Mouse (Mus musculus): ENCODE results near the gene Bcl2l13.
"Not testable (repeated sequence)": the region's sequence is repeated elsewhere in the genome, so short reads cannot be mapped to it uniquely, and the experiment has no call there.

Bcl2l13 gene

DNA sequence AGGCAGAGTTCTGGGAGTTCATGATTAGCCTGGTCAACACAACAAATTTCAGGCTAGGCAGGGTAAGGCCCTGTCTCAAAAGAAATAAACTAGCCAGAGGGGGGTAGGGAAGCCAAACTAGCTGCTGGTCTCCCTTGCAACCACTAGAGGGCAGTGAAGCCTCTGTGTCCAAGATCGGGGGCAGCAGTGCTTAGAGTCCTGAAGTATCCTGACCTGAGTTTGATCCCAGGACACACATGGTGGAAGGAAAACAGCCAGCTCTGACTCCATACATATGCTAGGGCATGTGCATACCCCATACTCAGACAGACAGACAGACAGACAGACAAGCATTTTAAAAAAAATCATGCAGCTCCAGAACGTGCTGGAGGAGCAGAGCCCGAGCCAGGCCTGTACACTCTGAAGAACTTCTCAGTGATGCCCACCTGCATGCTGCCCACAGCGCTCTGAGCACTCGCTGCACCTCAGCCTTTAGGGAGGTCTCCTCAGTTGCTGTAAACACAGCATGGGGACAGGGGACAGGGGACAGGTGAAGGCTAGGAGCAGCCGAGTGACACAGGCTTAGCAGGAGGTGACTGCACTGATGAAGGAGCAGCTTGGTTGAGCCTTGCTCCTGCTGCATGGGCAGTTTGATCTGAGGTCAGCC lies 62.3 kb downstream of the Bcl2l13 start:
- in situ Hi-C loops (cut with MboI, MseI), result no loop called here

DNA sequence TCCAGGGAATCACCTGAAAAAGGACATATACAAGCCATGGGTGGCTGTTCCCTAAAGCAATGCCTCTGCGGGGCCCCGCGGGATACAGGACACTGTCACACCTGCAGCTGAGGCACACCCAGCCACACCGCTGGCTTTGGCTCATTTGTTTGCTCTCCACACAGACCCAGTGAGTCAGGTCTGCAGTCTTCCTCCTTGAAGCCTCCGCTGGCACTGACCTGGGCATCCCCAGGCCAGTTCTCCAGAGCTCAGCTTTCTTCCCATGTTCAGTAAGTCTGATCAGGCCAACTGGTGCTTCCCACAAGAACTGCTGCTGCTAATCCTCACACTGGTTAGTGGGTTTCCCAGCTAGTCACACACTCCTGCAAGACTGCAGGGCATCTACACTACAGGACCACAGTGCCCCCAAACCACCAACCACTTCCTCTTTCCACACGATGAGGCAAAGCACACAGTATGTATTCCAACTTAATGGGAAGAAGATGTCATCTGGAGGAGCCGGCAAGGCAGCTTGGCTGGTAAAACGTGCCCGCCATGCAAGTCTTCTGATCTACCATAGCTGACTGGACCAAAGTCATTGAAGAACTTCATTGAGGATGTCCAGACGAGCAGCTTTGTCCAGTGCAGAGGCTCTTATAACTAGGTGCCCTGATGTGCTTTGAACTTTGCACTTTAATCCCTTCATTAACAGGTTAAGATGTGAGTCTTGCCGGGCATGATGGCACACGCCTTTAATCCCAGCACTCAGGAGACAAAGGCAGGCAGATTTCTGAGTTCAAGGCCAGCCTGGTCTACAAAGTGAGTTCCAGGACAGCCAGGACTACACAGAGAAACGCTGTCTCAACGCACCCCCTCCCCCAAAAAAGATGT lies 66.0 kb downstream of the Bcl2l13 start:
- in situ Hi-C loops (cut with MboI, MseI), result no loop called here

DNA sequence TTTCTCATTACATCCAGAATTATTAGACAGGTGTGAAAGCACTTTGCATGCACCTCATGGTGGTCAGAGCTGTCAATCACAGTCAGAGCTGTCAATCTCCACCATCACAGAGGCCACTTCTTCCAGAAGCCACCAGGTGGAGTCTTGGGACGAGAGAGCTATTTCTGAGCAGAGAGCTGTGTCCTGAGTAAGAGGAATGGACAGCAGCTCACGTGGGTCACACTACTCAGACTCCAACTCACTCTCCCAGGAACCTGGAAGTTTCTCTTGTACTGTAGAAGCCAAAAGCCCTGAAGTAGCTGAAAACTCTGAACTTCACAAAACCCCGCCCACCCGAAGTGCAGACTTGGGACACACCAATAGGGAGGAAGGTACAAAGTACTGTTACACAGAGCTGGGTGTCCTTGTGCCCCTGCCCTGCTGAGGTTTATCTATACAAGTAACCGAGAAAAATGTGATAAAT lies 67.5 kb downstream of the Bcl2l13 start:
- in situ Hi-C loops (cut with MboI, MseI), result no loop called here

DNA sequence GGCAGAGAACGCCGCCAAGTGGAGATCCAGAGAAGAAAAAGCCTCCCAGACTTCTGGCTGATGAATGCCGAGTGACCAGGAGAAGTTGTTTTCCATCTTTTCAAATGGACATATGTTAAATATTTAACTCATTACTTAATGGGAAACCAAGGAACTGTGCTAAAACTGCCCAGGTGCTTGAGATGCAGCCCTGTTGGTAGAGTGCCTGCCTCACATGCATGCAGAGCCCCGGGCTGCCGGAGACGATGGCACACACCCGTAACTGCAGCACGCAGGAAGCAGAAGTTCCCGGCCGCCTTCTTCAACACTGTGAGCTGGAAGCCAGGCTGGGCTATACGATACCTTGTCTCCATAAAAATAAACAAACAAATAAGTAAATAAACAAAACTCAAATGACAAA lies 67.9 kb downstream of the Bcl2l13 start:
- in situ Hi-C loops (cut with MboI, MseI), result no loop called here

DNA sequence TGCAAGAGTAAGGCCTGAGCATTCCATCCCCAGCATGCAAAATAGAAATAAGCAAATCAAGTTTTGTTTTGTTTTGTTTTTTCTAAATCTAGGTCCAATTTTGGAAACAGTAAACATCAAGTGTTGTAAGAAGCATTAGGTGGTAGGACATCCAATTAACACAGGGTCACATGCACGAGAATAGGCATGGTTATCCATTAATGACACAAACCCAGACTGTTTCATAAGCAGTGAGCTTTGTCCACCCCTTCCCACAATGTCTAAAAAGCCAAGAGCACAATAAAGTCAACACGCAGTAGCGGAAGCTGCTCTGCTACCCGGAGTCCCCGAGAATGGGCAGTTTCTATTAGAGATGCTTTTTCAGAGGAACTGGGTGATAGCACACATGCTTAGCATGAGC lies 69.1 kb downstream of the Bcl2l13 start:
- in situ Hi-C loops (cut with MboI, MseI), result no loop called here

DNA sequence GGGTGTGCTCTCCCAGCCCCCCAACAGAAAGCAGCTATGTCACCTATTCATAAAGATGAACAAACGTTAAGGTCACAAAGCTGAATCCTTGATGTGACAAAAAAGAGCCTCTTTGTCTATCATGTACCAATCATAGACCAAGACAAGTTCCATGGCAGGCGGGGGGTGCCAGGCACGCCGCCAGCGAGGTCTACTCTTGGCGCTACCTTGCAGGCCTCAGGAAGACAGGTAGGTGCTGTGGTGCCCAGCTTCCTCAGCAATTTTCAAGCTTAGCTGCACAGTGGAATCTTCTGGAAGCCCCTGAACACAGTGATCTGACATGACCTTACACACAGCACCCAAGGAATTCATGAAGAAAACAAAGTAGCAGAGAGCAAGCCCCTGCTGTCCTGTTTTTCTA lies 70.5 kb downstream of the Bcl2l13 start:
- in situ Hi-C loops (cut with MboI, MseI), result no loop called here

DNA sequence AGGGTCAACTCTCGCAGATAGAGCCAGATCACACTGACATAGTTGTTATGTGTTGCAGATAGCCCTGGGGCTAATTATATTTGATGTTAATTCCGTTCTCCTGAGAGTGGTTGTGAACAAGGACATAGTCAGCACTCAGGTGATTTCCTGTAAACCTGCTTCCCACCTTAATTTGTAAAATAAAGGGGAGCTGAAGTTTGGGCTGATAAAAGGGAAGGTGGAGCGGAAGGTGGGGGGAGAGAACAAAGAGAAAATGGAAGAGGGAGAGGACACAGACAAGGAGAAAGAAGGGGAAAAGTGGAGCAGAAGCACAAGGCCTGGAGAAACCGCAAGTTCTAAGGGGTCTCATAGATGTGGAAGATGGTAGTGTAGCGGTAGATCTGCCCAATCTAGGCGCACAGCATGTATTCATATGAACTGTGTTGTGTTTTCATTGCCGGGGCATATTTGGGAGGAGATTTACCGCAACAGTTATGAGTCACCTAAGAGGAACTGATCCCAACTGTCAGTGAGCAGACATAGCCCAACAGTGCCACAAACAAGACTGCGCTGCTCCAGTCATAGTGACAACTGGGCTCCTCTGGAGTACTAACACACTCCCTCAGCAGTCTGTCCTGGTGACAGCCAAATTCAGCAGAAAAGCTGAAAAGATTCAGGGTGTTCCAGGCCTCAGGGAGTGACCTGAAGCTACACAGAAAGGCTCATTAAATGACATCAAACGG lies 72.0 kb downstream of the Bcl2l13 start:
- in situ Hi-C loops (cut with MboI, MseI), result not testable (repeated sequence)

DNA sequence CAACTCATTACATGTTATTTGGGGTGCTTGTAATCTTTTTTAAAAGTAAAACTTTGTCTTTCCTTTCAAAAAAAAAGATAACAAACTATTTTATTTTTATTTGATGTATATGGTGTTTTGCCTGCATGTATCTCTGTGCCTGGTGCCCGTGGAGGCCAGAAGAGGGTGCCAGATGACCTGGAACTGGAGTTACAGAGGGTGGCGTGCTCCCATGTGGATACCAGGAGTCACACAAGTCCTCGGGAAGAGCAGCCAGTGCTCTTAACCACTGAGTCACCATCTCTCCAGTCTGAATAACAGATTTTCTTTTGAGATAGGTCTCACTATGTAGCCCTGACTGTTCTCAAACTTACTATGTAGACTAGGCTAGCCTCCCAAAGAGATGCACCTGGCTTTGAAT lies 73.5 kb downstream of the Bcl2l13 start:
- in situ Hi-C loops (cut with MboI, MseI), result no loop called here

DNA sequence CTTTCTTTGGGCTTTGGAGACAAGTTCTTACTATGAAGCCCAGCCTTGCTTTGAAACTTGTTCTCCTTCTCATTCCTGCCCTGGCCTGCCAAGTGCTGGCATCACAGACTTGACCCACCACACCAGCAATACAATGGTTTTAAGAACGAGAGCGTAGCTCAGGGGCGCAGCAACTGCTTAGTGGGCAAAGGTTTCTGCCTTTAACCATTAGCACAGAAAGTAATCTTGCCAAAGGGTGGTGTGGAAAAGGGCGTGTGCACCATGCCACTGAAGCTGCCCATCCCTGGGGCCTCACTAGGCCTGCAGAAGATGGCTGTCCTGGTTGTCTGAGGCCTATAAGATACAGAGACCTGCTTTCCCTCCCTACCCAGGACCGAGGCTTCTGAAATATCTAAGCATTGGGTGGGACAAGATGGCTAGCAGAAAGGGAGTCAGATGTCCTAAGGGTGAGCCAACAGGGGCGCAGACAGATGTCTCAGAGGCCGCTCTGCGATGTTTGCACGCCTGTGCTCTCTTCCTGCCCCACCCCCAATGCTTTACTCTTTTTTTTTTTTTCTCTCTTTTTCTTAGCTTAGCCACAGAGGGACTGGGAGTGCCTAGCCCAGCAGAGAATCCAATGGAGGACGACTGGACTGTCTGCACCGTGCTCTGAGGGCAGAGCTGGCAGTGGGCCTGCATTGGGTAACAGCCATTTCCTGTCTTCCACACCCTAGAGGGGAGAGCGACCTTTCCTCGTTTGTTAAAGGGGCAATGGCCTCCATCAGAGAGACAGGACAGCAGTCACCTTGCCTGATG lies 75.4 kb downstream of the Bcl2l13 start:
- in situ Hi-C loops (cut with MboI, MseI), result no loop called here

DNA sequence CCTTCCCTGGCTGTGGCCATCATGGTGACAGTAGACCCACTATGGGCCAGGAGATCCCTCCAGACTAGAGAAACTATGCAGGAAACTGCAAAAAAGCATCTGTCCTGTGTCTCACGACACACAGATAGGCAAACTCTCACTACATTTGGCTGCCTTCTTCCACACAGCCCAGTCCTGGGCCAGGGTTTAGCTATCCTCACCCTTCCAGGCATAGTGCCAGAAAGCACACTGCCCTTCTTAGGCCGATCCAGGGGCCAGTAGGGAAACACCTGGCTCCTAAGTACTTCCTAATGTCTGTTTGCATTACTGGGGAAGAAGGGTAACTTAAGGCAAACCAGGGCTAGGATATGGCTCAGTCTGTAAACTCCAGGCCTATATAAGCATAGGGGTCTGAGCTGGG lies 76.9 kb downstream of the Bcl2l13 start:
- in situ Hi-C loops (cut with MboI, MseI), result no loop called here

DNA sequence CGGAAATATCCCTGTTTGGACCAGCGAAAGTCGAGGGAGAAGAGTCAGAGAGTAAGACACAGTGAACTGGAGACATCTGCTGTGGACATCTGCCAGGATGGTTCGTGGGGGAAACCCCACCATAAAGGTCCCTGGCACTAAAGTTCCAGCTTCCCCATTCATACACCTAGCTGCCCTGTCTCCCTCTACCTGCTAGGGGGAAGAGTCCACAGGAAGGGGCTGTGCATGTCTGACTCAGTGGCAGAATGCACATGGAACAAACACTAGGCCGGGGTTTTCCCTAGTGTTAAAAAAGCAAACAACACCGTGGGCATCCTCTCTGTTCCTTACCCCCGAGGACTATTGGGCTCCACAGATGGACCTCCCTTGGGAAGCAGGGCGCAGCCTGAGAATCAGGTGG lies 77.8 kb downstream of the Bcl2l13 start:
- in situ Hi-C loops (cut with MboI, MseI), result no loop called here

DNA sequence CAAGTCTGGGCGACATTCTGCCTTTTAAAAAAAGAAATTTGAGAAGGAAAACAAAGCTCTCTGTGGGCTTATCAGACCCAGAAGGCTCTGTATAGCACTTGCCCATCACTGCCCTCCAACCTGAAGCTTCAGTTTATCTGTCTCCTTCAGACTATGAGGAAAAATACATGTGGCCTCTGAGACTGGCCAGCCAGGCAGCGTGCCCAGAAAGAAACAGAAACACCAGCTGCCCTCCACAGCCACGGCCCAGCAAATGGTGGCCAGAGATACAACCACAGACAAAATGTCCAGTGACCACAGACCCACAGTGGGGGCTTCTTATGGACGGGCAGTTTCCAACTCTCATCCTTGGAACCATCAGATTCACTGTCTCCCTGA lies 78.5 kb downstream of the Bcl2l13 start:
- in situ Hi-C loops (cut with MboI, MseI), result no loop called here

DNA sequence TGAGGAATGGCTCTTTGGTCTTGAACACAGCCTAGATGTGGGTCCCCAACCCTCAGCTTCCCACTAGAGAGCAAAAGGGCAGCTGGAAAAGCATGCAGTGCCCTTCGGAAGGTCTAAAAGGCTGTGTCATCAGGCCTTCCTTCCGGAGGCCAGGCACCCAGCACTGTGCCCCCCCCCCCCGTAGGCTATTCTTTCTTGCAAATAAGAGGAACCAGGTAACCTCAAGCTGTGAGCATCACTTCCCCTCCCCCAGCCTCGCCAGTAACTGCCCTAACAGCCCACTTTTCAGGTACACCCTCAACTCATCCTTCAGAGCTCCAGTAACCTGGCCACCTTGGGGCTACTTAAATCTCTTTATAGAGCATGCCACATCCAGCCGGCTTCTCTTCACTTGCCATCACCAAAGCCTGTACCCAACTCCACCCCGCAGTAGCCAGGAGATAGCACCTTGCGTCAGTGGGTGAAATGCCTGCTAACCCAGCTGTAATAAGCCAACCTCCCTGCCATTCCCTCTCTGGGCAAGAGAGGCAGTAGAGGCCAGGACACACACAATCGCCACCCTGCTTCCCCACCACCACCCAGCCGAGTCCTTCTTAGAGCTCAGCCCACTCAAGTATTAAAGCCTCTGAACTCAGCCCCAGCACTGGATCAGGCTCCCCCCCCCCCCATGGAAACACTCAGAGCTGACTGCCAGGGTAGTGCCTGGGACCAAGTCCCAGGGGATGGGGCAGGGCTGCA lies 79.1 kb downstream of the Bcl2l13 start:
- in situ Hi-C loops (cut with MboI, MseI), result no loop called here

DNA sequence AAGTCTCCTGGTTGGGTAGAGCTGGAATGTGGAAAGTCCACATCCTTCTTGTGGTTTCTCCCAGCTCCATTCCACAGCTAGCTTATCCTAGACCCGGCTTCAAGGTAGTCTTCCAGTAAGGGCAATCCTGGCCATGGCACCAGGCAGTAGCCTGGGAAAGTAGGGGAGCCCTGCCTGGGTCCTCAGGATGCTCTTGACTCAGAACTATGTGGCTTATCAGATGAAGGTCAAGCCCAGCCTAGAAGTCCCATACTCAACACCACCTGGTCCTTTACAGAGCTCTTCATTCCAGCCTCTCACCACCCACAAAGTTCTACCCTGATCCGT lies 79.6 kb downstream of the Bcl2l13 start:
- in situ Hi-C loops (cut with MboI, MseI), result no loop called here

DNA sequence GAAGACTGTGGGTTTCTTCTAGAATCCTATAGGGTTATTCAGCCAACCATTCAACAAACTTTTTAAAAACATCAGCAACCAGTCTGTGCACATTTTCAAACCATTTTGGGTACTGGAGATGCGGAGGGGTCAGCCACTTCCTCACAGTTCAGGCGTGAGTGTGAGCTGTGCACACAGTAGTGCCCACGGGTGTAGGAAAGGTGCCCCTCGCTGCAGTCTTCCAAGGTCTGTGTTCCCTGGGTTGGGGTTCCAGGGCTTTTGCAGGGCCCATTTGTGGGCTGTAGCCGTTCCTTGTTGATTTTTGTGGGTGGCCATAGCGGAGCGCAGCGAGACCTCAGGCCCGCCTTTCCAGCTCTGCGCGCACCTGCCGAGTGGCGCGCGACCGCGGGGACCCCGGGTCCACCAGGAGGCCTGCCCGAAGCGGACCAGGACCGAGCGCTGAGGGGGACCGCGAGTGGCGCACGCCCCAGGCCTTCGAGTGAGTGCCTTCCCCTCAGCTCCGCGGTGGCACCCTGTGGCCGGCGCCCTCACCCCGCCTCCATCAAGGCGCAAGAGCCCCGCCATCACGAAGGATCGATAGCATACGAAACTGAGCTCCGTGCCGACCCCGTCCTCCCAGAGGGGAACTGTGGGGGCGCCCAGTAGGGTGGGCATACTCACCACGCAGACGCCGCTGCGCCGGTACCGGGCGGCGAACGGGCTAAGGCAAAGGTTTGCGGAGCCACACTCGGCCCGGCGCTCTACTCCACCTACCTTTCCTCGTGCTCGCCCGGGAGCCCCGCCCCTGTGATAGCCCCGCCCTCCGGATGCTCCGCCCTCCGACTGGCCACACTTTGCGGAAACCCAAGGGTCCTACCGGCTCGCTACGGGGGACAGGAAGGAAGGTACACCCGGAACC lies 80.3 kb downstream of the Bcl2l13 start, which contains the start of gene Bid:
TSS of gene Bid (minus strand) at position 780 of the 898 bp plus-strand sequence.
- in situ Hi-C loops (cut with MboI, MseI), result no loop called here

DNA sequence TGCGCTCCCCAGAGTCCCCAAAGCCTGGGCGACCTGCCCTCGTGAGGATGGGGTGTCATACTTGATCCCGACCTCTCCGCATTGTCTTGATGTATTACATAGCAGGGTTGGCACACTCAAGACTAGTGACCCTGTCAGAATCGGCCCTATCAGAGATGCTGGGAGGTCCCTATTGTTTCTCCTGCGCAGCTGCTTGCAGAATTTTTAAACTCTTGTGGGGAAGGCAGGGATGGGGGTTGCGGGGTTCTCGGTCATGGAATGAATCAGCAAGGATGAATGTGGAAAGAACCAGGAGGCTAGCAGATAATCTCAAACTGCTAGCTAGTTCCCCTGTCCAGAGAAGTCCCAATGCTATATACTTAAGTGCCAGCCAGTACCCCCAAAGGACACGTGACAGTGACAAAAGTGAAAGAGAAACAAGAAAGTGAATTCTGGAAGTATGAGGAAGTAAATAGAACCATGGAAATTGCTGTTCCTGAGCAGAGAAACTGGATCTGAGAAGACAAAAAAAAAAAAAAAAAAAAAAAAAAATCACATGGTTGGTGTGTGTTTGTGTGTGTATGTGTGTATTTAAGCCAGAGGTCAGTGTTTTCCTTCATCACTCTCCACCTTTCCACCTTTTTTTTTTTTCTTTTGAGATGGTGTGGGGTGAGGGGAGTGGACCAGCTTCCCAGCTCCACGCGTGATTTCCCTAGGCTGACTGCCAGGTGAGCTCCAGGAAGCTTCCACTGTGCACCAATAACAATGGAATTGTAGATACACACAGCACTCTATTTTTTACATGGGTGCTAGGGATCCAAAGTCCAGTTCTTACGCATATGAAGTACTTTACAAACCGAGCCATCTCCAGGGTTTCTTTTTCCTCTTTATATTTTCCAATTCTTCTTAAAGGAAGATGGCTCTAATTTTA lies 81.2 kb downstream of the Bcl2l13 start:
- in situ Hi-C loops (cut with MboI, MseI), result not testable (repeated sequence)

DNA sequence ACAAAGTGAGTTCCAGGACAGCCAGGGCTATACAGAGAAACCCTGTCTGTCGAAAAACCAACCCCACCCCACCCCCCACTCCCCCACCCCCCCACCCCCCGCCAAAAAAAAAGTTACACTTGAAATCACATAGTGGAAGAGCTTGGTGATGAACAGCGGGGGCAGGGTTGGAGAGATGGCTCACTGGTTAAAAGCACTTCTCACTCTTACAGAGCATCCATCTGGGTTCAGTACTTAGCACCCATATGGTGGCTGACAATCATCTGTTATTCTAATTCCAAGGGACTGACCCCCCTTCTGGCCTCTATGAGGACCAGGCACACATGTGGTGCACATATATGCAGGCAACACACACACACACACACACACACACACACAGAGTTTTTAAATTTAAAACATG lies 82.0 kb downstream of the Bcl2l13 start:
- in situ Hi-C loops (cut with MboI, MseI), result no loop called here

DNA sequence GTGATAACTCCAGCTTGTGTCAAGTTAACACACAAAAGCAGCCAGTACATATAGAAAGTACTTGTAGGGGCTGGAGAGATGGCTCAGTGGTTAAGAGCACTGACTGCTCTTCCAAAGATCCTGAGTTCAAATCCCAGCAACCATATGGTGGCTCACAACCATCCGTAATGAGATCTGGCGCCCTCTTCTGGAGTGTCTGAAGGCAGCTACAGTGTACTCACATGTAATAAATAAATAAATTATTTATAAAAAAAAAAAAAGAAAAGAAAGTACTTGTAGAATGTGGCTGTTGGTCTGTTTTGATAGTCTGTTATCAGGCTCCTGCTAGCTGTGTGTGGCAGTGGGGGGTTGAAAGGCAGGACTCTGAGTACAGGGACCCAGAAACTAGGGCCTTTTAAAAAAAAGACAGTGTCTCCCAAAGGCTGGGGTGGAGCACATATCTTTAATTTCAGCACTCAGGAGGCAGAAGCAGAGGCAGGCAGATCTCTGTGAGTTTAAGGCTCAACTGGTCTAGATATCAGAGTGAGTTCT lies 88.8 kb downstream of the Bcl2l13 start:
- in situ Hi-C loops (cut with MboI, MseI), result not testable (repeated sequence)

DNA sequence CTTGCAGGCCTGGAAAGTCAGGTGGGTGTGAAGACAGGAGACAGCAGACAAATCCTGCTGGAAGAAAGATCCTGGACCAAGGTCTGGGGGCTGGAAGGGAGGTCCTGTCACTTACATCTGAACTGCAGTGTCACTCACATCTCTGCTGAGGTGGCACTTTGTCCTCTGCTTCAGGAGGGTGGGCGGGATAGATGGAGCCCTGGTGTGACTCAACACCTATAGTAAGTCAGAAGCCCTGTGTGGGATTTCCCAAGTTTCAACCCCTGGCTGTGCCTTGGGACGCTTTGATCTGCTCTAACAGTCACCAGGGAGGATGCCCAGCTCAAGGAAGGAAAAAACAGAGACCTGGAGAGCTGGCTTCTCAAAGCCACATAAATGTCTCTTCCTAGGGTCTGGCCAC lies 90.9 kb downstream of the Bcl2l13 start:
- in situ Hi-C loops (cut with MboI, MseI), result no loop called here
